Mouse (Mus musculus): ENCODE measurements around the gene Trip11.

DNA sequence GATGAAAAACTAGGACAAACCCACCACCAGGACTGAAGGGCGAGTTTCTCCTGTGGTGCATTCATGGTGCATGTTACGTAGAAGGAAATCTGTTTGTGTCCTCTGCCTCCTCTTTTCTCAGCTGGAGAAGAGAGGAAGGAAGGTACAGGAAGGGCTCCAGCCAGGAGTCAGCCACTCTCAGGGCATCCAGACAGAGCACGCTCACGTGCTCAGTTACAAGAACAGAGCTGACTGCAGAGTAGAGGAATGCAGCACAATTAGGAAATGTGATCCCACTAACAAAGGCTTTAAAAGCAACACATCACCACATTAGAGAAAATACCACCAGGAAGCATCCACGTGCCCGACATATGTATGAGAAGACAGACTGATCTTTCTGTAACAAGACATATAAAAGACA, 9.2 kb upstream of the Trip11 start:
- TF ChIP-seq EP300 (IDR thresholded peaks at IDR 0.05; ENCODE audit: low read length) (no peak), POLR2A (IDR thresholded peaks at IDR 0.05; ENCODE audit: low read depth, low read length) (no peak), ZMIZ1 (IDR thresholded peaks at IDR 0.05; ENCODE audit: low read depth, low read length) (no peak)
